Comparison of ENCODE assay signal across 27 mouse cellular contexts in the genomic region with DNA sequence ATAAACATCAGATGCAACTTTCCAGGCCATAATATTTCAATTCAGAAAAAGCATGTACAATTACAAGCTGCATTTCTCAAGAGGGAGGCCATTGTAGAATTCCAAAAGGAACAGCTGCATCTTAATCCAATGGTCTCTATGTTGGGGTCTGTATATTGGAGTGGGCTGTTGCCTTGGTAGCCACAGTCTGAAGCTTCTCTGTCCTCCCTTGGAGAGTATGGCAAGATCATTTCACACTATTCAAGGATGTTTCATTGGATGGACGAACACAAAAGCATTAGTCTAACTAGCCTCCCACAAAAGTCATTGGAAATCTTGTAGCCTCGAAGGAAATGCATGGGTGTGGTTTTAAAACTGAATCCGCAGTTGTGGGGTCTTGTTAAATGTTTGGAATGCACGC.
DNase-seq lines count a peak whose midpoint lies in the region; ATAC-seq lines count a peak whose summit lies in the region.
"Had no signal": no experiment of that assay in that cellular context is flagged by ENCODE, and none has a peak within 500 bp of the region (broad histone marks: within the 10 kb centered on the region; RNA-seq: fewer than 3 reads in every experiment).

No protein-coding gene starts in this region.

- DNase-seq in heart, adult 11 months: peak; percentile 14
- no peak for DNase-seq in heart, postnatal 10 days
- DNase-seq in midbrain, embryonic 14.5 days: no peak
- DNase-seq in embryo, embryonic 11 days: peak; percentile 2
- no peak for DNase-seq in neural tube, embryonic 10.5 days (ENCODE audit: extremely low spot score, low spot score)
- no peak for DNase-seq in gastrocnemius, adult 8-10 months (ENCODE audit: low spot score in 2 of 2)
- DNase-seq: adrenal gland, adult 8-10 months; adrenal gland, postnatal 25 days; cerebellum, adult 18-20 months; cerebellum, adult 9-10 months; cerebellum, postnatal 14 days; gastrocnemius, postnatal 14 days; heart, adult 18-20 months; heart, postnatal 14 days; heart, postnatal 4 days had no signal

- H3K4me2 ChIP-seq in midbrain, embryonic 12.5 days (replicated peaks): no peak overlapping the region
- H3K4me2 ChIP-seq in midbrain, embryonic 14.5 days (ENCODE audit: low read length): no peak overlapping the region
- H3K4me2 ChIP-seq: embryonic facial prominence, embryonic 13.5 days; forebrain, embryonic 13.5 days; heart, embryonic 12.5 days; heart, embryonic 15.5 days; hindbrain, embryonic 14.5 days had no signal

- H3K4me1 ChIP-seq in midbrain, embryonic 12.5 days: no peaks in the 10 kb centered on the region
- no peaks in the 10 kb centered on the region for H3K4me1 ChIP-seq in midbrain, embryonic 14.5 days (ENCODE audit: control insufficient read depth, insufficient read depth, low read length)
- H3K4me1 ChIP-seq: forebrain, embryonic 13.5 days; heart, embryonic 12.5 days; heart, embryonic 15.5 days had no signal

- H3K27me3 ChIP-seq in midbrain, embryonic 12.5 days: no peaks in the 10 kb centered on the region
- H3K27me3 ChIP-seq in midbrain, embryonic 14.5 days (ENCODE audit: control insufficient read depth, insufficient read depth, low read length): no peaks in the 10 kb centered on the region
- H3K27me3 ChIP-seq: embryonic facial prominence, embryonic 13.5 days; forebrain, embryonic 13.5 days; heart, embryonic 12.5 days; heart, embryonic 15.5 days had no signal

- no peaks in the 10 kb centered on the region for H3K36me3 ChIP-seq in midbrain, embryonic 12.5 days
- no peaks in the 10 kb centered on the region for H3K36me3 ChIP-seq in midbrain, embryonic 14.5 days (ENCODE audit: control insufficient read depth, insufficient read depth, low read length)
- H3K36me3 ChIP-seq: embryonic facial prominence, embryonic 13.5 days; forebrain, embryonic 10.5 days; heart, embryonic 12.5 days; heart, embryonic 15.5 days had no signal

- no peak overlapping the region for H3K27ac ChIP-seq in midbrain, embryonic 12.5 days (replicated peaks)
- no peak overlapping the region for H3K27ac ChIP-seq in midbrain, embryonic 14.5 days (replicated peaks; ENCODE audit: low read depth, low read length)
- H3K27ac ChIP-seq: embryonic facial prominence, embryonic 13.5 days; forebrain, embryonic 10.5 days; forebrain, embryonic 13.5 days; heart, embryonic 15.5 days; hindbrain, embryonic 14.5 days; hindbrain, postnatal 0 days had no signal

- no peaks in the 10 kb centered on the region for H3K9me3 ChIP-seq in midbrain, embryonic 12.5 days
- H3K9me3 ChIP-seq in midbrain, embryonic 14.5 days (ENCODE audit: control insufficient read depth, low read length): no peaks in the 10 kb centered on the region
- H3K9me3 ChIP-seq: embryonic facial prominence, embryonic 13.5 days; forebrain, embryonic 10.5 days; forebrain, embryonic 13.5 days; heart, embryonic 12.5 days; heart, embryonic 15.5 days had no signal

- ATAC-seq in midbrain, embryonic 12.5 days (ENCODE audit: low FRiP score, low read depth): 0 out of 2 replicates have a peak, but pooled peaks have one; percentile 34
- ATAC-seq in midbrain, embryonic 14.5 days (ENCODE audit: low FRiP score, low TSS enrichment): no peak
- ATAC-seq: CD4-positive, CD25-positive, alpha-beta regulatory T cell, adult 4 months; forebrain, embryonic 13.5 days; forebrain, embryonic 16.5 days; hindbrain, postnatal 0 days; inflammation-experienced regulatory T-cells, adult 6 months; intestine, embryonic 16.5 days had no signal

- intact Hi-C loops in heart, postnatal 10 days (cut with DNase I): no loop called here

- no peak overlapping the region for H3K9ac ChIP-seq in midbrain, embryonic 12.5 days (replicated peaks)
- no peak overlapping the region for H3K9ac ChIP-seq in midbrain, embryonic 14.5 days (replicated peaks; ENCODE audit: low read length)
- H3K9ac ChIP-seq: embryonic facial prominence, embryonic 13.5 days; forebrain, embryonic 13.5 days; heart, embryonic 12.5 days; heart, embryonic 15.5 days; hindbrain, embryonic 14.5 days had no signal

- 26% methylated on average over 4 of the region's 4 CpGs for WGBS in midbrain, embryonic 12.5 days
- WGBS in midbrain, embryonic 14.5 days: 23% methylated on average over 4 of the region's 4 CpGs

- H3K4me3 ChIP-seq in midbrain, embryonic 12.5 days: no peak overlapping the region
- no peak overlapping the region for H3K4me3 ChIP-seq in midbrain, embryonic 14.5 days (replicated peaks; ENCODE audit: low read depth, low read length)
- H3K4me3 ChIP-seq: embryonic facial prominence, embryonic 13.5 days; forebrain, embryonic 10.5 days; forebrain, embryonic 13.5 days; heart, embryonic 12.5 days; heart, embryonic 15.5 days had no signal

Comparison
In these comparisons a context has a peak if more than half of its experiments do, and no peak if none do; other contexts are left out.
1. DNase-seq: peak in heart, adult 11 months (single experiment) and embryo, embryonic 11 days (single experiment); none in heart, postnatal 10 days (0 of 2), midbrain, embryonic 14.5 days (single experiment), neural tube, embryonic 10.5 days (single experiment) and gastrocnemius, adult 8-10 months (0 of 2).